Mouse (Mus musculus): ENCODE measurements at regions not wholly inside any gene's neighbourhood (a gene's known extent, or its start where the extent isn't known, plus 50 kb on each side); places are given as distances from the start of the nearest gene placed in this dataset.

DNA sequence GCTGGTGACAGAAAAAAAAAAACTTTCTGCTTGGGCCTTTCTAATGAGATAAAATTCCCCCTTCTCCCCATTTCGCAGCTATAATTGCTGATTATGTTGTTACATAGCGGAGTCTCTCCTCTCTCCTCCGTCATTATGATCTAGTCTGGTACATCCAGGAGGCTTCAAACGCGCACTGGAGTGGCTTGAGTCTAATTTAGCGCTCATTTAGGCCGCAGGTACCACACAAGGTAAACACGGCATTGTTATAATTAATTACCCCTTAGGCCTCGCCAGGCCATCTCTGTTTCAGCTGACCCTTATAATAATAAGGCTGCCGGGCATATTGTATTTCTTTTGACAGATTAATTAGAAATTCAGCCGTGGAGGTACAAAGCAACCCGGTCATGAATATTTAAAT is 492.7 kb upstream of the Mki67 start:
- TF ChIP-seq CTCF (IDR thresholded peaks at IDR 0.05; ENCODE audit: low read depth, low read length), result no peak
- no peak for TF ChIP-seq POLR2A (IDR thresholded peaks at IDR 0.05; ENCODE audit: extremely low read depth, insufficient read depth, low read length)
